Mouse (Mus musculus) urinary bladder, adult 2 months (tissue): Measurements from ENCODE around the gene Crlf1. TPM values are rescaled to one million over a fixed set of nuclear protein-coding genes. Genes with fewer than 3 reads are reported as not detected.

ENCODE experiments used
- DNase-seq: peaks from one replicate; pipeline ENCODE4 v3.0.0; 2022; ENCODE audit warnings: low spot score
- polyA plus RNA-seq: library from polyadenylated mRNA; depleted of rRNA; stranded (reverse); fragments of >200 nt; gene quantifications from 2 replicates; pipeline ENCODE4 v1.2.3, GENCODE M21; 2012

Crlf1 gene
- polyA plus RNA-seq, 1 experiment = 0.41 TPM

GRCm38 (mm10) chr8:70519043-70519442 is 26.1 kb downstream of the Crlf1 start:
- no peak for DNase-seq

- DNase-seq = no peak
These were observed 26.6 kb downstream of the Crlf1 start for GRCm38 (mm10) chr8:70519606-70520005.

DNA sequence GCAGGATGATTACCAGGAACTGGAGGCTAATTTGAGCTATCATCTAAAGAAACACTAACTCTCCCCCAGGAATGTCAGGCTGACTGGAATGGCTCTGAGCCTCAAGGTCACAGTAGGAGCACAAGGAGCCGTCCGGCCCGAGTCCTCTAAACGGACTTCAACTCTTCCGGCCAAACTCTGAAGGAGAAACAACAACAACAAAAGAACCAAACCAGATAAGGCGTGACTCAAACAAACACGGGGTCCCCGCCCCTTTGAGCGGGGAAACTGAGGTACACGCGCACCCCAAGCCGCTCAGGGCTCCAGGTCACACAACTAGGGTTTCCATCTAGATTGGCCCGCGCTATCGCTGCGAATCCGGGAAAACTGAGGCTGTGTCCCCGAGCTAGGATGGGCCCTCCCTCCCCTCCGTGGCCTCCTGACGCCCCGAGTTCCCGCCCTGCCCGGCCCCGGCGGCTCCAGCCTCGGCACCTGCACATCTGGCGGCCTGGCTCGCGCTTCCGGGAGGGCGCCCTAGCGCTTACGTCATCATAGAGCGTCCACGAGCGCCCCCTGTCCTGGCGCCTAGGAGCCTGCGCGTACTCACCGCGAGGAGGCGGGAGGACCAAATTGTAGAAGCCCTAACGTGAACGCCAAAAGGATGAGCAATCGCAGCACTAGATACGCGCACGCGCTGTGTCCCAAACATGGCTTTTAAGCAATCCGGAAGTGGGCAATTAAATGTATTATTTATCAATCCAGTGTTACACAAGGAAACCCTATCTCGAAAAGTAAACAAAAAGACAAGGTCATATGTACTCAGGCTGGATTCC is 29.8 kb downstream of the Crlf1 start:
- DNase-seq = peak; percentile 92

DNA sequence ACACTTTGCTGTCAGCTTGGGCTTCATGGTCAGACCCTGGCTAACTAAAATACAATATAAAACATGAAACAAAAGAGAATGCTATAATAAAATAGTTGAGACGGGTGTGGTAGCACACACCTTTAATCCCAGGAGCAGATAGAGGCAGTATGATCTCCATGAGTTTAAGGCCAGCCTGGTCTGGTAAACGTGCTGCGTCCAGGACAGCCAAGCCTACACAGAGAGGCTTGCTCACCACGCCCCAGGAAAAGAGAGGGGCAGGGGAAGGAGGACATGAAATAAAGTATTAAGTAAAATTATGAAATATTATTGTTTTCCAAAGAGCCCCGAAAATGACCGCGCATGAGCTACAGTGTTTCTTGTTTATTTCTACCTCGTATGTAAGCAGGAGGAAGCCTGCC is 34.2 kb downstream of the Crlf1 start:
- DNase-seq = no peak

DNA sequence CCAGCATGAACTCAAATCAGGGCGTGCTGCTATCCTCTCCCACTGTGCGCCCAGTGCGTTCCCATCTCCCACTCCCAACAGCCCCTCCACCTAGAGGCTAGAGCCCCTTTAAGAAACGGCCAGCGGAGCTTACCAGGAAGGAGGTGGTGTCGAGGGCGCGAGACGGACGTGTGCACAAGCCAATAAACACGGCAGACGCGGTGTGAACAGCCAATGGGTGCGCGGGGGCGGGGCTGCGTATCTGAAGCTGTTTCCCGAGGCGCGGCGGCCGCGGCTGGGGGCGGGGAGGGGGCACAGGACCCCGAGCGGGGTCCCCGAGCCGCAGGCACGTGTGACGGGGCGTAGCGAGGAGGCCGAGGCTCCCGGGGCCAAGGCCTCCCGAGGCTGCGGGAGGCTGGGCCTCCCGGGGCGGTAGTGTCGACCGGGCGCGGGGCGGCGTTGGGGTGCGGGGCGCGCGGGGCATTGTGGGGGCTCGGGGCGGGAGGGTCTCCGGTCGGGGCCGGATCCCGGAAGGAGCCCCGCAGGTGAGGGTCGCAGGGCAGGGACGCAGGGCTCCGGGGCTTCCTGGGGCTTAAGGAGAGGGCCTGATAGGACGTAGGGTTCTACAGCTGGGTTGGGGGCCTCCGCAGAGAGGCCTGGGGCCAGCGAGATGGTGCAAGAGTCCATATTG is 34.7 kb downstream of the Crlf1 start, which contains the start of the genes Fkbp8 and Kxd1:
Fkbp8 (plus strand) TSS at position 213 of the 670 bp plus-strand sequence.
Kxd1 (minus strand) TSS at position 445 of the 670 bp plus-strand sequence.
- DNase-seq = peak; percentile 97

GRCm38 (mm10) chr8:70528182-70528797 is 35.3 kb downstream of the Crlf1 start:
- DNase-seq = no peak

DNA sequence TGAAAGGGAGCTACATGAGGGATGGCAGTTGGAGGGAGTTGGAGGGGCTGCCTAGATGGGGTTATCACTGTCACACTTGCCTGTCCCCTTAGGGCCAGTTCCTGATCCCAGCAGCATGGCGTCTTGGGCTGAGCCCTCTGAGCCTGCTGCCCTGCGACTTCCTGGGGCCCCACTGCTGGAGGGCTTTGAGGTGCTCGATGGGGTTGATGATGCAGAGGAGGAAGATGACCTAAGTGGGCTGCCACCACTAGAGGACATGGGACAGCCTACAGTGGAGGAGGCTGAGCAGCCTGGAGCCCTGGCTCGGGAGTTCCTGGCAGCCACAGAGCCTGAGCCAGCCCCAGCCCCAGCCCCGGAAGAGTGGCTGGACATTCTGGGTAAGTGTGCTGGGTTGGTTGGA is 36.3 kb downstream of the Crlf1 start:
- no peak for DNase-seq

GRCm38 (mm10) chr8:70529741-70530161 is 36.8 kb downstream of the Crlf1 start:
- DNase-seq = no peak

- no peak for DNase-seq
These were observed 37.4 kb downstream of the Crlf1 start for GRCm38 (mm10) chr8:70530314-70530713.

DNA sequence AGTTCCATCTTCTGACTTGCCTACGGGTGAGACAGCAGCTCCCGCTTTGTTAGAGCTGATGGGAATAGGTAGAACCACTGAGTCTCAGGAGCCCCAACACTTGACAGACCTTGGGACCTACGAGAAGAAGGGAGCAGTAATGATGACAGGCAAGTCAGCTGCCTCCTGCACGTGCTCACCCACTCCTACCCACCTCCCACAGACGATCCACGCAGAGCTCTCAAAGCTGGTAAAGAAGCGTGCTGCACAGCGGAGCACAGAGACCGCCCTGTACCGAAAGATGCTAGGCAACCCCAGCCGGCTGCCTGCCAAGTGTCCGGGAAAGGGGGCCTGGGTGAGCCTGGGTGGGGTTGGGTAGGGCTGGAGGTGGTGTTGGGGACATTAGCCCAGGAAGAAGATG is 41.3 kb downstream of the Crlf1 start:
- no peak for DNase-seq

- DNase-seq = no peak
These were observed 42.3 kb downstream of the Crlf1 start for GRCm38 (mm10) chr8:70535221-70535620.

- DNase-seq = no peak
These were observed 42.7 kb downstream of the Crlf1 start for GRCm38 (mm10) chr8:70535701-70536100.

DNA sequence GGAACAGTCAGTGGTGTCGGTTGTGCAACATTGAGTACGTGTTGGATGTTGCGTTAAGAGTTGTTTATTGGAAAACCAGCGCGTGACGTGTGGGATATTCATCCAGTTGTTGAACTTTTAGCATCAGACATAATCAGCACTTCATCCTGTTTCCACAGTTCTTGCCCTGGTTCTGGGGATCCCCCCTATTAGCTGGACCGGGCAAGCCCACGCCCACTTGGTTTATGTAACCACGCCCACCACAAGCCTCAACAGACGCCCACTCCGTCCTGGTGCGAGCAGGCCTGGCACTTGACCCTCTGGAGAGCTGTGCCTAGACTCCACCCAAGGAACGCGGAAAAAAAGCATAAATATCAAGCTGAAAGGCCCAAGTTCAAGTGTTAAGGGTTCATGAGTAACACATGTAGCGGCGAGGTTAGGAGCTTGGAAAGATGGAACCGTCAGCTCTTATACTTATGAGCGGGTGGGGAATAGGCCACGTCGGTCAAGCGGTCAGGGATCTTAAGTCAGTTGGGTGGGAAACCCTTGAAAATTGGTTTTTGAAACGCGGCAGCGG is 45.1 kb downstream of the Crlf1 start:
- DNase-seq = peak; percentile 48

GRCm38 (mm10) chr8:70538633-70539076 is 45.7 kb downstream of the Crlf1 start:
- peak; percentile 91 for DNase-seq

GRCm38 (mm10) chr8:70539077-70539813 is 46.3 kb downstream of the Crlf1 start, which contains the start of gene Ell:
Gene Ell, plus strand, starts transcription at chr8:70539457.
- peak; percentile 99 for DNase-seq

DNA sequence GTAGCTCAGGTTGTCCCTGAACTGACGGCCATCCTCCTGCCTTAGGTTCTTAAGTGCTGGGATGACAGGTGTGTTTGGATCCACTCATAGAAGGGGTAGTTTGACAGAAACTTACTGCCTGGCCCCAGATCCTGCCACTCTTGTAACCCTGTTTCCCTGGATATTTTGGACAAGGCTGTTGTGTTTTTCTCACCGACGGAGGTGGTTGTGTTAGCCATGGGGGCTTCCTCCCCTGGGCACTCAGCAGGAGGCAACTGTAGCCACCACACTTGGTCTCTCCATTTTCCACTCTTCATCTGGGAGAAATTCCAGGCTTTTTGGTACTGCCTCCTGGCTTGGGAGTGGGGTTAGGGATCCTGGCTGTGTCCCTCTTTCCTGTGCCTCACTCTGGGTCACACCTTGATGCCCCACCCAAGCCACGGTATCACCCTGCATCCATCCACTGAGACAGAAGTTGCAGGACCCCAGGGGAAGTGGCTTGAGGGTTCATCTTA is 47.1 kb downstream of the Crlf1 start:
- no peak for DNase-seq

DNA sequence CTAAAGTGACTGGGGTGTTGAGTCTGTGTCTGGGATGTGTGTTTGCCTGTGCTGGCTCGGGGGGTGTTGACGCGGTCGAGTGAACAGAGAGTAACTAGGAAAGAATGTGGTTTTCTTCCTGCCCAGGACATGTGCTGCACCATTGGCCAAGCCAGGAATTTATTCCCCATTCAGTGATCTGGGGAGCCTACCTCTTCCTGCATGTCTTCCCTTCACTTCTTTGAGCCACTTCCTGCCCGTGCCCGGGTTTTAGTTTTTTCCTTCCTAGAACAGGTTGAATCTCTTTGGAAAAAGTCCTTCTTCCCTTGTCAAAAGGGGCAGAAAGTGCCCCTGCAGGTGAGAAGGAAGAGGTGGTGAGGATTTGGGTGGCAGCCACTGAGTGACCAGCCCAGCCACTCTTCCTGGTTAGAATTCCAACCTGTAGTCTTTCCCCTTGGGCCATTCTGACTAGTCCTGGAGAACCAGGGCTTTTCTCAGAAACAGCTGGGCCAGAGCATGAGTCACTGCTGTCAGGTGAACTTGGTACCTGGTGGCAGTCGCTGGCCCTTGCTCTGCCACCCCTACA is 47.6 kb downstream of the Crlf1 start:
- DNase-seq = no peak

DNA sequence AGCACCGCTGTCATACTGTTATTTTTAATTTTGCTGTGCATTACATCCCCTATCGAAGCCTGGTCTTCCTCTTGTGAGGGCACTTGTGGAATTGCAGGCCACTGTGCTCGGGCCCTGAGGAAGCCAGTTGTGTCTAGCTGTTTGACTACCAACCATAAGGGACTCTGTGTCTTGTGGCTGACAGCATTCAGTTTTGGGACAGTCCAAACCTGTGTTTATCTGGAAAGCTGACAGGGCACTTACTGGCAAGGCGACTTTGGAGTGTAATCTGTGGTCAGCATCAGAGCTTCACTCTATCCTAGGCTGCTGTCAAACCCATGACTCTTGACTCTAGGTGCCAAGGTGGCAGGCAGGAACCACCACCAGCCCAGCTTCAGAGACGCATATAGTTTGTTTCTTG is 48.1 kb downstream of the Crlf1 start:
- DNase-seq = no peak

- DNase-seq = no peak
These were observed 51.3 kb downstream of the Crlf1 start for GRCm38 (mm10) chr8:70544200-70544687.

GRCm38 (mm10) chr8:70546412-70546811 is 53.5 kb downstream of the Crlf1 start:
- DNase-seq = no peak

- DNase-seq = no peak
These were observed 54.8 kb downstream of the Crlf1 start for GRCm38 (mm10) chr8:70547762-70548161.
